Mouse (Mus musculus) layer of hippocampus, adult 2 months (tissue): ENCODE measurements around the gene Cyp2b10. TPM values are rescaled to one million over a fixed set of nuclear protein-coding genes. Genes with fewer than 3 reads are reported as not detected.
A peak's percentile ranks its signal among the peaks of the same experiment; 100 is the strongest.
"Not testable (repeated sequence)": the region's sequence is repeated elsewhere in the genome, so short reads cannot be mapped to it uniquely, and the experiment has no call there.

Experiments
- DNase-seq, 2 experiments: peaks; one replicate each; pipeline ENCODE4 v3.0.0; 2022; ENCODE audit warnings: low spot score in 2 of 2
- H3K27ac ChIP-seq: fragments of 200-600 bp; 2 replicates; pipeline ENCODE4 v1.8.1; 2022
- H3K4me3 ChIP-seq: fragments of 200-600 bp; 2 replicates; pipeline ENCODE4 v1.8.1; 2022; ENCODE audit warnings: mild to moderate bottlenecking
- CTCF ChIP-seq: fragments of 200-600 bp; conservative IDR thresholded peaks from 2 replicates; pipeline ENCODE4 v1.8.1; 2022; ENCODE audit warnings: antibody characterized with exemption, mild to moderate bottlenecking, moderate library complexity
- long read RNA-seq, 2 experiments: library from polyadenylated mRNA; stranded (forward); transcript quantifications; one replicate each; pipeline ENCODE4 v2.0.0; 2021; ENCODE audit warnings: borderline mapping rate in 2 of 2
- total RNA-seq, 2 experiments: library from RNA; stranded (reverse); gene quantifications; 2 replicates each; pipeline ENCODE4 v1.2.3; 2021

Cyp2b10 gene
- total RNA-seq = under 1 TPM; 0.25 to 0.26 TPM
- long read RNA-seq, experiment 1 = 0 reads
- long read RNA-seq, experiment 2 = 0 reads

GRCm38 (mm10) chr7:25897411-25897810 is at the start of gene Cyp2b10:
Cyp2b10 (plus strand) TSS chr7:25897620.
- no peak for TF ChIP-seq CTCF
- no peak within 1 kb of the TSS for H3K27ac ChIP-seq
- no peak for DNase-seq
- H3K4me3 ChIP-seq = no peak within 1 kb of the TSS

- peak; percentile 92 for TF ChIP-seq CTCF
- Histone ChIP-seq H3K4me3 (peak overlapping the region; percentile 70), H3K27ac (peak overlapping the region; percentile 84)
- peak; percentile 79 to 90 for DNase-seq
These were observed 49.5 kb upstream of the Cyp2b10 start for GRCm38 (mm10) chr7:25847722-25848443.

GRCm38 (mm10) chr7:25848444-25848812 is 49.0 kb upstream of the Cyp2b10 start:
- DNase-seq = no peak
- TF ChIP-seq CTCF = no peak
- H3K4me3 ChIP-seq = peak overlapping the region; percentile 70
- peak overlapping the region; percentile 84 for H3K27ac ChIP-seq

- Histone ChIP-seq H3K4me3 (no peak overlapping the region), H3K27ac (no peak overlapping the region)
- TF ChIP-seq CTCF = peak; percentile 91
- DNase-seq = peak; percentile 19 to 68
These were observed 42.3 kb upstream of the Cyp2b10 start for GRCm38 (mm10) chr7:25855082-25855481.

- TF ChIP-seq CTCF = peak; percentile 52
- no peak overlapping the region for H3K4me3 ChIP-seq
- H3K27ac ChIP-seq = no peak overlapping the region
- DNase-seq = no peak
These were observed 37.2 kb upstream of the Cyp2b10 start for GRCm38 (mm10) chr7:25859962-25860870.

- no peak overlapping the region for H3K4me3 ChIP-seq
- no peak overlapping the region for H3K27ac ChIP-seq
- no peak for TF ChIP-seq CTCF
- DNase-seq = no peak
These were observed 35.1 kb upstream of the Cyp2b10 start for GRCm38 (mm10) chr7:25862365-25862764.

- DNase-seq = no peak
- Histone ChIP-seq H3K27ac (no peak overlapping the region), H3K4me3 (no peak overlapping the region)
- TF ChIP-seq CTCF = no peak
These were observed 33.7 kb upstream of the Cyp2b10 start for GRCm38 (mm10) chr7:25863756-25864155.

GRCm38 (mm10) chr7:25864861-25865260 is 32.6 kb upstream of the Cyp2b10 start:
- H3K27ac ChIP-seq = no peak overlapping the region
- DNase-seq = no peak
- no peak for TF ChIP-seq CTCF
- no peak overlapping the region for H3K4me3 ChIP-seq

- Histone ChIP-seq H3K4me3 (no peak overlapping the region), H3K27ac (no peak overlapping the region)
- peak; percentile 49 for TF ChIP-seq CTCF
- DNase-seq = no peak
These were observed 27.6 kb upstream of the Cyp2b10 start for GRCm38 (mm10) chr7:25869789-25870188.

GRCm38 (mm10) chr7:25872624-25873023 is 24.8 kb upstream of the Cyp2b10 start:
- TF ChIP-seq CTCF = no peak
- Histone ChIP-seq H3K4me3 (no peak overlapping the region), H3K27ac (no peak overlapping the region)
- DNase-seq = no peak

- TF ChIP-seq CTCF = no peak
- Histone ChIP-seq H3K4me3 (no peak overlapping the region), H3K27ac (no peak overlapping the region)
- no peak for DNase-seq
These were observed 18.7 kb upstream of the Cyp2b10 start for GRCm38 (mm10) chr7:25878735-25879134.

GRCm38 (mm10) chr7:25880721-25881120 is 16.7 kb upstream of the Cyp2b10 start:
- not testable (repeated sequence) for H3K27ac ChIP-seq, H3K4me3 ChIP-seq, DNase-seq

GRCm38 (mm10) chr7:25884272-25884671 is 13.1 kb upstream of the Cyp2b10 start:
- H3K4me3 ChIP-seq = no peak overlapping the region
- H3K27ac ChIP-seq = no peak overlapping the region
- TF ChIP-seq CTCF = no peak
- no peak for DNase-seq
